Mouse (Mus musculus) stomach, postnatal 0 days (tissue): Measurements from ENCODE around the gene Olfr1000.

Experiments used
- CTCF ChIP-seq: IDR thresholded peaks from 2 replicates; pipeline ENCODE4 v1.5.1; 2016; ENCODE audit warnings: antibody characterized with exemption, low read depth, mild to moderate bottlenecking, moderate library complexity
- EP300 ChIP-seq: optimal IDR thresholded peaks from 2 replicates; pipeline ENCODE3; 2016; ENCODE audit warnings: antibody characterized with exemption

- TF ChIP-seq CTCF (no peak), EP300 (no peak)
These were observed at the start of gene Olfr1000 for GRCm38 (mm10) chr2:85611803-85612202.
